Mouse (Mus musculus) central nervous system, embryonic 18 days (tissue): Measurements from ENCODE around the gene Bmpr2. TPM values are rescaled to one million over a fixed set of nuclear protein-coding genes. Genes with fewer than 3 reads are reported as not detected.

Experiments
- polyA plus RNA-seq: library from polyadenylated mRNA; depleted of rRNA; stranded (reverse); fragments of >200 nt; gene quantifications from 2 replicates; pipeline ENCODE4 v1.2.3, GENCODE M21; 2012; rRNA removed

Bmpr2 gene
- polyA plus RNA-seq = 20.5 and 21.4 TPM in 2 replicates

DNA sequence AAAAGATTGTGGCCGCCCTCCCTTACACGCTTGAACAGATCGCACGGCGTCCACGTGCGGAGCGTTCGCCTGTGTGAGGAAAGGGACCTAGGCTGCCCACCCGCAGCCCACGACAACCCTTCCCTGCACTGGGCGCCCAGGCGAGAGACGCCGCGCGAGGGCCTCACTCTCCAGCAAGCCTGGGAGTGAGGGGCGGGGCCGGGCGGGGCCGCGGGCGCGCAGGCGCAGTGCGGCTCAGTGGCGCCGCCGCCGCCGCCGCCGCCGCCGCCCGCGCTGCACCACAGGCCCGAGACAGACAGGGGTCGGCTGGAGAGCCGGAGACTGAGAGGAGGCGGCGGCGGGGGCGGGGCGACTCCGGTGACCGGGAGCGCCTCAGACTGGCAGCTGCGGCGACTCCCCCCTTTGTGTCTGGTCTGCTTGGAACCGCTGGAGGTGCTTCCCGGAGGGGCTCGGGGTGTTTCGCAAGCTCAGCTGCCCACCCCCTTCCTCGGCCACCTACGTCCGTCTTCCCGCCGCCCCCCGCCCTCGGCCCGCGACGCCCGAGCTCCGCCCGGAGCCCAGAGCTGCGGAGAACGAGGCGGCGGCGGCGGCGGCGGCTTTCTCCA is at the start of gene Bmpr2:
Gene Bmpr2, plus strand, starts transcription at position 237 of the 605 bp plus-strand sequence.

DNA sequence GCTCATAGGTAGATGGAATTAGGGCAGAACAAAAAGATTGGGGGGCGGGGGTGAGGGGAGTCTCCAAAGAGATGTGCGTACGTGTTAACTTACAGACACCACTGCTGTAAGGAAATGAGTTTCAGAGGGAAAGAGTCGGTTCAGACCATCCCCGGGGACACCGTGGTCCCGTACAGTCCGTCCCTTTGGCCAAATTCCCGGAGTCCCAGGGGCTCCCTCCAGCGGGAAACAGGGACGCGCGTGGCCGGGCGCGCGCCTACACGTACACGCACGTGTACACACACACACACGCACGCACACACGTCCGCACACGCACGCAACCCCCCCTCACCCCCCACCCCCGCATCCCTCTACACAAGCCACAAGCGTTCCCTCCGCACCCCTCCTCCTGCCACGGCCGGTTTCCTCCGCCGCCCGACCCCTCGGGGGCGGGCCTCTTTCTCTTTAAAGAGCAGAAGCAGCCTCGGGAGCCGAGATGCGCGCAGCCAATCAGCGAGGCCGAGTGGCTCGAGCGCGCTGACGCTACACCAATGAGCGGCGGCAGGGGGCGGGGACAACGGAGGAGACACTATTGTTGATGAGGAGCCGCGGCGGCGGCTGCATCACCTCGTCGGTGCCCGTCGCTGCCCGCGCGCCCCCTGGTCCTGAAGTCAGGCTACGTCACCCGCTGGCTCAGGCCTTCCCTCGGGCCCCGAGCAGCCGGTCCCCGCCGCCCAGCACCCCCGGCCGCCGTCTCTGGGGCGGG is 149.4 kb downstream of the Bmpr2 start, which contains the start of gene Fam117b:
Gene Fam117b, plus strand, starts transcription at position 594 of the 745 bp plus-strand sequence.

Other genes with a start within 250 kb of the Bmpr2 start
- 5.3 and 5.6 TPM in 2 replicates for gene Gm973, start 247.1 kb upstream of the Bmpr2 start, polyA plus RNA-seq
- 121 and 125 TPM in 2 replicates for gene Sumo1, start 92.6 kb upstream of the Bmpr2 start, polyA plus RNA-seq
- 55.7 and 61.7 TPM in 2 replicates for gene Nop58, start 78.4 kb upstream of the Bmpr2 start, polyA plus RNA-seq
- 52.9 and 53.3 TPM in 2 replicates for gene Fam117b, start 149.6 kb downstream of the Bmpr2 start, polyA plus RNA-seq